Mouse (Mus musculus): ENCODE results near the gene Aacs.

Aacs gene

GRCm38 (mm10) chr5:125480434-125481231 is 5.0 kb downstream of the Aacs start:
- Histone ChIP-seq H3K4me3 (replicated peaks; ENCODE audit: low read length) (no peak overlapping the region), H3K4me1 (replicated peaks; ENCODE audit: low read depth, low read length) (peaks cover 54% of the 10 kb centered on the region), H3K27me3 (ENCODE audit: insufficient read depth, low read length) (peaks cover 15% of the 10 kb centered on the region), H3K9me3 (ENCODE audit: low read length) (no peaks in the 10 kb centered on the region), H3K36me3 (ENCODE audit: insufficient read depth, low read length) (peaks cover 55% of the 10 kb centered on the region)
- TF ChIP-seq NANOG (IDR thresholded peaks at IDR 0.05; ENCODE audit: borderline replicate concordance, low read length) (no peak), CTCF (conservative IDR thresholded peaks at IDR 0.05; ENCODE audit: low read length) (no peak), POU5F1 (IDR thresholded peaks at IDR 0.05; ENCODE audit: borderline replicate concordance, low read length) (no peak)

GRCm38 (mm10) chr5:125482474-125482873 is 6.9 kb downstream of the Aacs start:
- Histone ChIP-seq H3K36me3 (ENCODE audit: insufficient read depth, low read length) (peaks cover 65% of the 10 kb centered on the region), H3K9me3 (ENCODE audit: low read length) (no peaks in the 10 kb centered on the region), H3K4me1 (replicated peaks; ENCODE audit: low read depth, low read length) (peaks cover 46% of the 10 kb centered on the region), H3K27me3 (ENCODE audit: insufficient read depth, low read length) (no peaks in the 10 kb centered on the region; the same call in 1 of the 2 replicates), H3K4me3 (replicated peaks; ENCODE audit: low read length) (no peak overlapping the region)
- TF ChIP-seq POU5F1 (IDR thresholded peaks at IDR 0.05; ENCODE audit: borderline replicate concordance, low read length) = no peak
- no peak for TF ChIP-seq NANOG (IDR thresholded peaks at IDR 0.05; ENCODE audit: borderline replicate concordance, low read length)
- TF ChIP-seq CTCF (conservative IDR thresholded peaks at IDR 0.05; ENCODE audit: low read length) = no peak

GRCm38 (mm10) chr5:125483712-125484611 is 8.3 kb downstream of the Aacs start:
- peaks cover 48% of the 10 kb centered on the region for H3K4me1 ChIP-seq (replicated peaks; ENCODE audit: low read depth, low read length)
- TF ChIP-seq NANOG (IDR thresholded peaks at IDR 0.05; ENCODE audit: borderline replicate concordance, low read length) (no peak), CTCF (conservative IDR thresholded peaks at IDR 0.05; ENCODE audit: low read length) (no peak), POU5F1 (IDR thresholded peaks at IDR 0.05; ENCODE audit: borderline replicate concordance, low read length) (no peak)
- no peaks in the 10 kb centered on the region for H3K9me3 ChIP-seq (ENCODE audit: low read length)
- H3K36me3 ChIP-seq (ENCODE audit: insufficient read depth, low read length) = peaks cover 64% of the 10 kb centered on the region
- no peak overlapping the region for H3K4me3 ChIP-seq (replicated peaks; ENCODE audit: low read length)
- no peaks in the 10 kb centered on the region for H3K27me3 ChIP-seq (ENCODE audit: insufficient read depth, low read length)

GRCm38 (mm10) chr5:125485031-125485778 is 9.6 kb downstream of the Aacs start:
- no peak for TF ChIP-seq POU5F1 (IDR thresholded peaks at IDR 0.05; ENCODE audit: borderline replicate concordance, low read length)
- TF ChIP-seq NANOG (IDR thresholded peaks at IDR 0.05; ENCODE audit: borderline replicate concordance, low read length) = no peak
- no peak for TF ChIP-seq CTCF (conservative IDR thresholded peaks at IDR 0.05; ENCODE audit: low read length)

GRCm38 (mm10) chr5:125486088-125486487 is 10.5 kb downstream of the Aacs start:
- TF ChIP-seq POU5F1 (IDR thresholded peaks at IDR 0.05; ENCODE audit: borderline replicate concordance, low read length) (no peak), NANOG (IDR thresholded peaks at IDR 0.05; ENCODE audit: borderline replicate concordance, low read length) (no peak), CTCF (conservative IDR thresholded peaks at IDR 0.05; ENCODE audit: low read length) (no peak)
- no peak overlapping the region for H3K4me3 ChIP-seq (replicated peaks; ENCODE audit: low read length)
- peaks cover 36% of the 10 kb centered on the region for H3K4me1 ChIP-seq (replicated peaks; ENCODE audit: low read depth, low read length)
- H3K36me3 ChIP-seq (ENCODE audit: insufficient read depth, low read length) = peaks cover 72% of the 10 kb centered on the region
- H3K9me3 ChIP-seq (ENCODE audit: low read length) = no peaks in the 10 kb centered on the region
- H3K27me3 ChIP-seq (ENCODE audit: insufficient read depth, low read length) = no peaks in the 10 kb centered on the region

More at GRCm38 (mm10) chr5:125485031-125485778, 9.6 kb downstream of the Aacs start:
- Histone ChIP-seq H3K4me3 (replicated peaks; ENCODE audit: low read length) (no peak overlapping the region), H3K9me3 (ENCODE audit: low read length) (no peaks in the 10 kb centered on the region), H3K4me1 (replicated peaks; ENCODE audit: low read depth, low read length) (peaks cover 42% of the 10 kb centered on the region), H3K27me3 (ENCODE audit: insufficient read depth, low read length) (no peaks in the 10 kb centered on the region), H3K36me3 (ENCODE audit: insufficient read depth, low read length) (peaks cover 64% of the 10 kb centered on the region)

GRCm38 (mm10) chr5:125487375-125488115 is 11.9 kb downstream of the Aacs start:
- Histone ChIP-seq H3K9me3 (ENCODE audit: low read length) (no peaks in the 10 kb centered on the region), H3K36me3 (ENCODE audit: insufficient read depth, low read length) (peaks cover 71% of the 10 kb centered on the region), H3K4me3 (replicated peaks; ENCODE audit: low read length) (no peak overlapping the region), H3K27me3 (ENCODE audit: insufficient read depth, low read length) (no peaks in the 10 kb centered on the region), H3K4me1 (replicated peaks; ENCODE audit: low read depth, low read length) (peaks cover 42% of the 10 kb centered on the region)
- TF ChIP-seq CTCF (conservative IDR thresholded peaks at IDR 0.05; ENCODE audit: low read length) (no peak), POU5F1 (IDR thresholded peaks at IDR 0.05; ENCODE audit: borderline replicate concordance, low read length) (no peak), NANOG (IDR thresholded peaks at IDR 0.05; ENCODE audit: borderline replicate concordance, low read length) (no peak)

- no peak for TF ChIP-seq NANOG (IDR thresholded peaks at IDR 0.05; ENCODE audit: borderline replicate concordance, low read length)
- TF ChIP-seq POU5F1 (IDR thresholded peaks at IDR 0.05; ENCODE audit: borderline replicate concordance, low read length) = no peak
- no peak for TF ChIP-seq CTCF (conservative IDR thresholded peaks at IDR 0.05; ENCODE audit: low read length)
- peaks cover 65% of the 10 kb centered on the region for H3K36me3 ChIP-seq (ENCODE audit: insufficient read depth, low read length)
- H3K27me3 ChIP-seq (ENCODE audit: insufficient read depth, low read length) = no peaks in the 10 kb centered on the region
- peaks cover 47% of the 10 kb centered on the region for H3K4me1 ChIP-seq (replicated peaks; ENCODE audit: low read depth, low read length)
- H3K9me3 ChIP-seq (ENCODE audit: low read length) = no peaks in the 10 kb centered on the region
- no peak overlapping the region for H3K4me3 ChIP-seq (replicated peaks; ENCODE audit: low read length)
Observed at GRCm38 (mm10) chr5:125488116-125488455, 12.5 kb downstream of the Aacs start.
